Mouse (Mus musculus): ENCODE results near the gene Mrgprb2.

Mrgprb2 gene

DNA sequence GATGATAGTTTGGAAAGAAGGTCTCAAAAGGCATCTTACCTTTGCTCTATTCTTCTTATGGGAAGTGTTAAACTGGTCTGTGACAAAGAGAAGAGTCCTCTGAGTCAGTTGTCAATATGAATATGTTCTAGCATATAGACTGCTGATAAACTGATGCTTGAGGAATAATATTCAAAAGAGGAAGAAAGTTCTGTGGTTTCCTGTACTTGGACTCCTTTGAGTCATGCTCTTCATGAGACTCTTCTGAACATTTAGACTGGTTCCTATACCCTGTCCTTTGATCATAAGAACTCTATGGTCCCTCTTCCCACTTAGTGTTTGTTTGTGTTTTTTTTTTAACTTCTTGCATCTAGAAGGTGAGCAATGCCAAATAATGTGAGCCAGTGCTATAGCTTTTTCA, at the start of gene Mrgprb2:
Gene Mrgprb2, minus strand, starts transcription at position 101 of the 400 bp plus-strand sequence.
- no peak for DNase-seq

Measured in cerebellum, adult 8-10 months (tissue).